Mouse (Mus musculus) midbrain, embryonic 11.5 days (tissue): ENCODE measurements around the gene Robo1. TPM values are rescaled to one million over a fixed set of nuclear protein-coding genes. Genes with fewer than 3 reads are reported as not detected.

Source experiments
- ATAC-seq: fragments of 200-750 bp; cut with Nextera tagmentation; 2 replicates; pipeline ENCODE4 v1.8.0; 2017; ENCODE audit warnings: moderate TSS enrichment, moderate library complexity; ENCODE audit not compliant: low FRiP score
- DNase-seq: peaks from one replicate; pipeline ENCODE4 v3.0.0; 2015; ENCODE audit warnings: low spot score; ENCODE audit errors: missing footprints
- H3K27ac ChIP-seq: fragments of 300-500 bp; sonication (generic); 2 replicates; pipeline ENCODE4 v1.5.1; 2014; ENCODE audit warnings: low read depth, low read length
- H3K27me3 ChIP-seq: fragments of 300-500 bp; sonication (generic); 2 replicates; pipeline ENCODE4 v1.6.1; 2014; ENCODE audit warnings: mild to moderate bottlenecking, low read length, moderate library complexity, mixed read lengths; ENCODE audit not compliant: control insufficient read depth, insufficient read depth
- H3K36me3 ChIP-seq: fragments of 300-500 bp; sonication (generic); 2 replicates; pipeline ENCODE4 v1.6.1; 2014; ENCODE audit warnings: mild to moderate bottlenecking, low read length, moderate library complexity, mixed read lengths; ENCODE audit not compliant: control insufficient read depth, insufficient read depth
- H3K4me1 ChIP-seq: fragments of 300-500 bp; sonication (generic); 2 replicates; pipeline ENCODE4 v1.6.1; 2014; ENCODE audit warnings: low read length; ENCODE audit not compliant: control insufficient read depth, insufficient read depth
- H3K4me2 ChIP-seq: fragments of 300-500 bp; sonication (generic); 2 replicates; pipeline ENCODE4 v1.6.1; 2014; ENCODE audit warnings: mild to moderate bottlenecking, moderate library complexity
- H3K4me3 ChIP-seq: fragments of 300-500 bp; sonication (generic); 2 replicates; pipeline ENCODE4 v1.5.1; 2014; ENCODE audit warnings: low read depth, low read length
- H3K9ac ChIP-seq: fragments of 300-500 bp; sonication (generic); 2 replicates; pipeline ENCODE4 v1.6.1; 2014; ENCODE audit warnings: low read length
- H3K9me3 ChIP-seq: fragments of 300-500 bp; sonication (generic); 2 replicates; pipeline ENCODE4 v1.6.1; 2016; ENCODE audit warnings: low read length; ENCODE audit not compliant: control insufficient read depth
- whole genome bisulfite sequencing: fragments of 180-500 bp; shearing (Covaris S2); extraction: QIAGEN DNeasy Blood & Tissue Kit; methylation state at CpG from one replicate; pipeline ENCODE4 v1.1.7; 2014; 5-methylcytosine and 5-hydroxymethylcytosine counted together
- polyA plus RNA-seq: library from polyadenylated mRNA; unstranded; fragments of >200 nt; fragmentation: Nextera tagmentation; extraction: Ambion mirVana; gene quantifications from 2 replicates; pipeline ENCODE4 v1.2.1, GENCODE M21; 2014

Gene Robo1
- polyA plus RNA-seq, 1 experiment from 2014 or later: 44.4 TPM

- ATAC-seq: no peak
Observed at GRCm38 (mm10) chr16:72765128-72765913, 457.2 kb downstream of the Robo1 start.

DNA sequence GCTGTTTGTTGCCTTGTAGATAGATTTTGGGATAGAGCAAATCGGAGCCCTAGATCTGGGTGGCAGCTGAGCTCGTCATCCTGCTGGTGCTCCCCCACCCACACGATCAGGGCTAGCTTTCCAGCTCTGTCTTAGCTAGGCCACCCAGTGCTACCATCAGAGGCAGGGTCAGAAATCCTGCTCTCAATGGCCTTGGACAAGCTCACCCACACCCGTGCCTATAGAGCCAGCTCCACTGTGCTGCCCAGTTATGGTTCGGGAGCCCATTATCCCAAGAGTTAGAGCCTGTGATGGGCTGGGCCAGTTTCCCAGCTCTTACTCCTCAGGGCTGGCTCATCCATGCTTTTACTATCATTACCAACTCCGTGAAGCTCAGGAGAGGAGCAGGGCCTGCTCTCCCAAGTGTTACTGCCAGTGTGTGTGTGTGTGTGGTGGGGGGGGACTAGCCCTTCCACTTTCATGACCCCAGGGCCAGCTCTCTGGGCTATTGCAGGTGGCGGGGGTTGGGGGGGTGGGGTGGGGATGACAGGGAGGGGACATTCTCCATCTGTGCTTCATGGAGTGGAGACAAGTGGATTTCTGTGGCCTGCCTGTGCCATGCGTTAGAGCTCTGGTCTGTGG is 461.2 kb downstream of the Robo1 start:
- Histone ChIP-seq H3K4me2 (no peak overlapping the region), H3K4me3 (no peak overlapping the region), H3K9me3 (no peaks in the 10 kb centered on the region), H3K27me3 (no peaks in the 10 kb centered on the region), H3K9ac (no peak overlapping the region), H3K27ac (no peak overlapping the region), H3K36me3 (no peaks in the 10 kb centered on the region), H3K4me1 (peaks cover 33% of the 10 kb centered on the region)
- DNase-seq (no peak), ATAC-seq (peak; percentile 43)
- WGBS: 70% methylated on average over 8 of the region's 8 CpGs

More at GRCm38 (mm10) chr16:72765128-72765913, 457.2 kb downstream of the Robo1 start:
- no peak for DNase-seq
- H3K9me3 ChIP-seq: no peaks in the 10 kb centered on the region
- H3K27me3 ChIP-seq: no peaks in the 10 kb centered on the region
- H3K4me3 ChIP-seq: no peak overlapping the region
- no peaks in the 10 kb centered on the region for H3K36me3 ChIP-seq
- H3K4me1 ChIP-seq: peaks cover 6% of the 10 kb centered on the region; the same call in 1 of the 2 replicates
- 88% methylated on average over 9 of the region's 9 CpGs for WGBS
- H3K9ac ChIP-seq: no peak overlapping the region
- H3K4me2 ChIP-seq: no peak overlapping the region
- no peak overlapping the region for H3K27ac ChIP-seq

DNA sequence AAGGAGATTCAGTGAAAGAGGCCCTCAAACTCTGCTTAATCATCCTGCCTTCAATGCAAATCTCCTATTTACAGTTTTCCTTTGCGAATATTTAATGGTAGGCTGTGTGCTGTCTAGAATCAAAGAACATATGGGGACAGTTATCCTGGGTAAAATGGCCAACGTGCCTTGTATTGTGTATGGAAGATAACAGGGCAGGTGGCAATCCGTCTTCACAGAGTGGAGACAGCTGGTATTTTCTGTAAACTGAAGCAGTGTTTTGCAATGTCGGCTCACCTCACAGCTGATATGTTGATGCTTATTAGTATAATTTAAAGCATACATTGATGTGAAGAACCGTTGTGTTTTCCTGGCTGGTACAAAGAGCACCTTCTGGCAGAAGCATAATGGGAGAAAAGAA is 464.2 kb downstream of the Robo1 start:
- 41% methylated on average over 5 of the region's 5 CpGs for WGBS
- peaks cover 33% of the 10 kb centered on the region for H3K4me1 ChIP-seq
- H3K4me2 ChIP-seq: no peak overlapping the region
- ATAC-seq: peak; percentile 53; the same call in 1 of the 2 replicates
- H3K9me3 ChIP-seq: no peaks in the 10 kb centered on the region
- H3K4me3 ChIP-seq: no peak overlapping the region
- DNase-seq: peak; percentile 88
- no peak overlapping the region for H3K9ac ChIP-seq
- no peaks in the 10 kb centered on the region for H3K27me3 ChIP-seq
- no peak overlapping the region for H3K27ac ChIP-seq
- H3K36me3 ChIP-seq: no peaks in the 10 kb centered on the region

DNA sequence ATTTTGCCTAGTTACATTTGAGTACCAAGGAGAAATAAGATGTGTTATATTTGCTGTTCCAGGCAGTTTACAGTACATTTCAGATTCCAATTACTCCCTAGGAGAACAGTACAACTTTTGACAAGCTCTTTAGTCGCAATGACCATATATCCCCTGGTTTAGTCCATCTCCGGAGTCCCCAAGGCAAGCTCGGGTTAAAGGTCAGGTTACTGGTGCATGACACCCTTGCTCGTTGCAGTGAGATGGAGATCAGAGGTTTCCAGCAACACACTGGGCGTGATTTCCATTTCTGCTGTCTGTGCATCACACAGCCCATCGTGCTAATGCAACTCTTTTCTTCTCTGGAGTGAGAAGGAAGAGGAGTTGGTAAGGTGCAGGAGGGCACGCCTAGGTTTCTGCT is 464.9 kb downstream of the Robo1 start:
- DNase-seq (peak; percentile 91), ATAC-seq (peak; percentile 36; the same call in 1 of the 2 replicates)
- 16% methylated on average over 7 of the region's 7 CpGs for WGBS
- Histone ChIP-seq H3K27ac (no peak overlapping the region), H3K9ac (no peak overlapping the region), H3K36me3 (no peaks in the 10 kb centered on the region), H3K4me2 (no peak overlapping the region), H3K4me3 (no peak overlapping the region), H3K4me1 (peaks cover 33% of the 10 kb centered on the region), H3K9me3 (no peaks in the 10 kb centered on the region), H3K27me3 (no peaks in the 10 kb centered on the region)

DNA sequence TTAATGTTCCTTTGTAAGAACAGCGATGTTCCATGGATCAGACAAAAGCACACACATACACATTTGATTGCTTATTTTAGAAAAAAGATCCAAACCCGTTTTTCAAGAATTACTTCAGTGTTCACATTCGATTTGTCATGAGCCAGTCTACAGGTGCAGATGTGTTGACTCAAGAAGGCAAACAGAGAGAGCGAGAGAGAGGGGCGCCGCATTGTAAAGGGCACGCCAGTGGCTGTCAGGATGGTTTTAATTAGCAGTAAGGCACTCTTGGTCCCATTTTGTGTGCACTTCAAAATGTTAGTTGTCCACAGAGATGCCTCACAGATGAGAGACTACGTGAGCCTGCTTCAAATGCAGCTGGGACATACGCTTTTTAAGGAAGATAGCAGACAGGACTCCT is 470.4 kb downstream of the Robo1 start:
- no peak overlapping the region for H3K27ac ChIP-seq
- no peak for DNase-seq

DNA sequence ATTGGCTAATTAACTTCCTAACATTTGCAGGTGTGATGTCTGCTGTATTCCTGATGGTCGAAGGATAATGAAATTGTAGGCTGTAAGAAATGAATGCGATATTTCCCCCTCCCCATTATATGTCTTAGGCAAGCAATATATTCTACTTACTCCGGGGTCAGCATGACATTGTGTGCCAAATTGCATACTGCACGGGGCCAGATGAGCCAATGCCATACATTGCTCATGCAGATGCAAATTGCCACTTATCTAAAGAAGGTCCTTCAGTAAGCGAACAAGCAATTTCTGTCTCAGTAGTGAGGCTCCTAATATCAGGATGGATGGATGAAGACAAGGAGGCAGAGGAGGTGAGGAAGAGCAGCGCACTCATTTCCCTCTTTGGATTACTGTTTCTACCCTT is 474.1 kb downstream of the Robo1 start:
- 84% methylated on average over 6 of the region's 6 CpGs for WGBS
- H3K36me3 ChIP-seq: no peaks in the 10 kb centered on the region
- H3K4me3 ChIP-seq: no peak overlapping the region
- H3K27me3 ChIP-seq: no peaks in the 10 kb centered on the region
- DNase-seq: no peak
- H3K27ac ChIP-seq: no peak overlapping the region
- H3K4me1 ChIP-seq: 0 out of 2 replicates have a peak, but pooled peaks cover 3% of the 10 kb centered on the region
- H3K9me3 ChIP-seq: no peaks in the 10 kb centered on the region
- no peak overlapping the region for H3K9ac ChIP-seq
- ATAC-seq: no peak
- H3K4me2 ChIP-seq: no peak overlapping the region

More for the DNA sequence above, 470.4 kb downstream of the Robo1 start:
- no peak overlapping the region for H3K4me2 ChIP-seq
- H3K36me3 ChIP-seq: no peaks in the 10 kb centered on the region
- 66% methylated on average over 9 of the region's 9 CpGs for WGBS
- no peak overlapping the region for H3K4me3 ChIP-seq
- peak; percentile 57; the same call in 1 of the 2 replicates for ATAC-seq
- no peaks in the 10 kb centered on the region for H3K9me3 ChIP-seq
- H3K9ac ChIP-seq: no peak overlapping the region
- H3K4me1 ChIP-seq: peaks cover 5% of the 10 kb centered on the region
- H3K27me3 ChIP-seq: no peaks in the 10 kb centered on the region

GRCm38 (mm10) chr16:72786079-72786478 is 478.0 kb downstream of the Robo1 start:
- no peaks in the 10 kb centered on the region for H3K36me3 ChIP-seq
- H3K4me1 ChIP-seq: peaks cover 4% of the 10 kb centered on the region; the same call in 1 of the 2 replicates
- no peaks in the 10 kb centered on the region for H3K27me3 ChIP-seq
- no peak overlapping the region for H3K4me2 ChIP-seq
- H3K4me3 ChIP-seq: no peak overlapping the region
- 91% methylated on average over 6 of the region's 6 CpGs for WGBS
- no peak overlapping the region for H3K9ac ChIP-seq
- ATAC-seq (no peak), DNase-seq (no peak)
- H3K9me3 ChIP-seq: no peaks in the 10 kb centered on the region
- H3K27ac ChIP-seq: no peak overlapping the region

DNA sequence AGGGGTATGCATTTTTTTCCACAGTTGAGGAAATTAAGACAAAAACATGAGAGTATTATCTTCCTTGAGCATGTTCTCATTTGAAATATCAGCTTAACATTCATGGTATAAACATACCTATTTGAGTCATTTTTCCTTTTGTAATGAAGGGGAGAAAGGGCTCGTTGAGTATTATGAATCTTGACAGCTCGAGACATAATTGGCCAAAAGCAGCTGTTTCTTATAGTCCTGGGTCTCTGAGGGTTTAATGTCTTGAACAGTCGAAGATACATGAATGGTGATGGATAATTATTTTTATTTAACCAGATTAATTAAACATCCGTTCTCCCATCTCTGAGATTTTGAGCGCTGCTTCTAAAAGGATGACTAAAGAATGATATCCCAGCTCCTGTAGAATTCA is 478.5 kb downstream of the Robo1 start:
- H3K4me1 ChIP-seq: peaks cover 4% of the 10 kb centered on the region; the same call in 1 of the 2 replicates
- H3K4me3 ChIP-seq: no peak overlapping the region

GRCm38 (mm10) chr16:72788017-72788416 is 479.9 kb downstream of the Robo1 start:
- Histone ChIP-seq H3K9me3 (no peaks in the 10 kb centered on the region), H3K27ac (peak overlapping the region; percentile 25; the same call in 1 of the 2 replicates), H3K4me2 (0 out of 2 replicates have a peak overlapping the region, but pooled peaks have one; percentile 2), H3K36me3 (no peaks in the 10 kb centered on the region), H3K27me3 (no peaks in the 10 kb centered on the region), H3K4me1 (peaks cover 4% of the 10 kb centered on the region; the same call in 1 of the 2 replicates), H3K4me3 (no peak overlapping the region), H3K9ac (no peak overlapping the region)
- WGBS: 24% methylated on average over 7 of the region's 7 CpGs
- ATAC-seq: peak; percentile 67
- DNase-seq: no peak

More for the DNA sequence above, 478.5 kb downstream of the Robo1 start:
- H3K4me2 ChIP-seq: no peak overlapping the region
- DNase-seq (no peak), ATAC-seq (no peak)
- no peak overlapping the region for H3K9ac ChIP-seq
- H3K9me3 ChIP-seq: no peaks in the 10 kb centered on the region
- H3K36me3 ChIP-seq: no peaks in the 10 kb centered on the region
- WGBS: 77% methylated on average over 5 of the region's 5 CpGs
- no peaks in the 10 kb centered on the region for H3K27me3 ChIP-seq
- H3K27ac ChIP-seq: no peak overlapping the region
